Comparison of ENCODE assay signal across 10 mouse cellular contexts in genomic region chr2:144198326-144199051, GRCm38 (mm10).
DNase-seq lines count a peak whose midpoint lies in the region; ATAC-seq and TF ChIP-seq lines count a peak whose summit lies in the region.
"Had no signal": no experiment of that assay in that cellular context is flagged by ENCODE, and none has a peak within 500 bp of the region (broad histone marks: within the 10 kb centered on the region; RNA-seq: fewer than 3 reads in every experiment).

No protein-coding gene starts in this region.

- no peak overlapping the region for H3K4me3 ChIP-seq in heart, embryonic 11.5 days (ENCODE audit: low read depth, low read length)
- H3K4me3 ChIP-seq in ES-Bruce4 (ENCODE audit: low read depth, low read length) = peak overlapping the region; percentile 34
- H3K4me3 ChIP-seq in liver, embryonic 14.5 days (ENCODE audit: insufficient read depth in 1 of 2, low read depth in 2 of 2, low read length in 2 of 2) = no peak overlapping the region
- no peak overlapping the region for H3K4me3 ChIP-seq in forebrain, postnatal 0 days (ENCODE audit: low read depth, low read length)
- H3K4me3 ChIP-seq: limb, embryonic 12.5 days had no signal

- H3K27me3 ChIP-seq in heart, embryonic 11.5 days (ENCODE audit: control insufficient read depth, insufficient read depth, low read length) = no peaks in the 10 kb centered on the region
- no peaks in the 10 kb centered on the region for H3K27me3 ChIP-seq in ES-Bruce4 (ENCODE audit: control insufficient read depth, insufficient read depth, low read length, poor library complexity, severe bottlenecking)
- H3K27me3 ChIP-seq in liver, embryonic 14.5 days (ENCODE audit: control insufficient read depth, insufficient read depth, low read length) = no peaks in the 10 kb centered on the region
- no peaks in the 10 kb centered on the region for H3K27me3 ChIP-seq in forebrain, postnatal 0 days (ENCODE audit: insufficient read depth, low read length)

- peaks cover 12% of the 10 kb centered on the region for H3K4me1 ChIP-seq in heart, embryonic 11.5 days (ENCODE audit: control insufficient read depth, insufficient read depth, low read length)
- H3K4me1 ChIP-seq in ES-Bruce4 (ENCODE audit: control insufficient read depth, insufficient read depth, low read length) = peaks cover 8% of the 10 kb centered on the region
- H3K4me1 ChIP-seq in liver, embryonic 14.5 days (replicated peaks; ENCODE audit: control insufficient read depth in 2 of 2, insufficient read depth in 2 of 2, low read length in 1 of 2) = peaks cover 4 to 15% of the 10 kb centered on the region in 2 experiments; a peak in 3 of 4 replicates
- no peaks in the 10 kb centered on the region for H3K4me1 ChIP-seq in forebrain, postnatal 0 days (ENCODE audit: insufficient read depth)

- TF ChIP-seq CTCF in ES-Bruce4 (IDR thresholded peaks at IDR 0.05; ENCODE audit: low read depth, low read length) = no peak
- TF ChIP-seq CTCF in liver, embryonic 14.5 days (IDR thresholded peaks at IDR 0.05; ENCODE audit: low read depth) = no peak
- no peak for TF ChIP-seq CTCF in forebrain, postnatal 0 days (IDR thresholded peaks at IDR 0.05; ENCODE audit: low read depth)

- ATAC-seq in heart, embryonic 11.5 days (replicated peaks; ENCODE audit: insufficient number of reproducible peaks, low FRiP score, low TSS enrichment) = peak; percentile 60
- peak; percentile 69 for ATAC-seq in liver, embryonic 14.5 days (ENCODE audit: insufficient read depth)
- no peak for ATAC-seq in forebrain, postnatal 0 days
- no peak for ATAC-seq in frontal cortex, adult (ENCODE audit: low TSS enrichment)

- DNase-seq in heart, adult 18-20 months = no peak
- peak; percentile 40 for DNase-seq in induced T-regulatory cell, adult 2 months (ENCODE audit: low read depth)
- DNase-seq in liver, embryonic 14.5 days (ENCODE audit: low read depth in 3 of 3, low spot score in 3 of 3) = no peak
- no peak for DNase-seq in forebrain, postnatal 0 days
- no peak for DNase-seq in gastrocnemius, postnatal 4 days (ENCODE audit: low spot score in 2 of 2)
- DNase-seq: heart, postnatal 36 days had no signal

- no peaks in the 10 kb centered on the region for H3K36me3 ChIP-seq in heart, embryonic 11.5 days (ENCODE audit: control insufficient read depth, insufficient read depth, low read length)
- H3K36me3 ChIP-seq in ES-Bruce4 (ENCODE audit: control insufficient read depth, insufficient read depth, low read length, poor library complexity, severe bottlenecking) = no peaks in the 10 kb centered on the region
- no peaks in the 10 kb centered on the region for H3K36me3 ChIP-seq in liver, embryonic 14.5 days (replicated peaks; ENCODE audit: control insufficient read depth, insufficient read depth, low read depth)
- H3K36me3 ChIP-seq in forebrain, postnatal 0 days (ENCODE audit: insufficient read depth) = no peaks in the 10 kb centered on the region
- H3K36me3 ChIP-seq: limb, embryonic 12.5 days had no signal

- no peaks in the 10 kb centered on the region for H3K9me3 ChIP-seq in heart, embryonic 11.5 days (replicated peaks; ENCODE audit: control insufficient read depth, low read length)
- H3K9me3 ChIP-seq in ES-Bruce4 (replicated peaks; ENCODE audit: control insufficient read depth, insufficient read depth, low read length, poor library complexity, severe bottlenecking) = no peaks in the 10 kb centered on the region
- H3K9me3 ChIP-seq in liver, embryonic 14.5 days (ENCODE audit: control insufficient read depth, low read length) = no peaks in the 10 kb centered on the region
- no peaks in the 10 kb centered on the region for H3K9me3 ChIP-seq in forebrain, postnatal 0 days (ENCODE audit: low read length)

- no peak for TF ChIP-seq EP300 in ES-Bruce4 (IDR thresholded peaks at IDR 0.05; ENCODE audit: insufficient read depth, low read depth, low read length)
- TF ChIP-seq EP300 in liver, embryonic 14.5 days (IDR thresholded peaks at IDR 0.05; ENCODE audit: low read depth) = no peak

- peak overlapping the region; percentile 25 for H3K4me2 ChIP-seq in heart, embryonic 11.5 days
- peak overlapping the region; percentile 29; the same call in 1 of the 2 replicates for H3K4me2 ChIP-seq in liver, embryonic 14.5 days (ENCODE audit: low read depth)
- H3K4me2 ChIP-seq in forebrain, postnatal 0 days (ENCODE audit: low read depth) = no peak overlapping the region
- H3K4me2 ChIP-seq: limb, embryonic 12.5 days had no signal

- 0 out of 2 replicates have a peak overlapping the region, but pooled peaks have one; percentile 47 for H3K27ac ChIP-seq in heart, embryonic 11.5 days (ENCODE audit: low read depth, low read length)
- H3K27ac ChIP-seq in ES-Bruce4 (ENCODE audit: insufficient read depth, low read length) = peak overlapping the region; percentile 51
- peak overlapping the region; percentile 35 for H3K27ac ChIP-seq in liver, embryonic 14.5 days
- no peak overlapping the region for H3K27ac ChIP-seq in forebrain, postnatal 0 days (ENCODE audit: low read depth, low read length)
- H3K27ac ChIP-seq: limb, embryonic 12.5 days had no signal

- H3K9ac ChIP-seq in heart, embryonic 11.5 days (ENCODE audit: low read depth, low read length) = 0 out of 2 replicates have a peak overlapping the region, but pooled peaks have one; percentile 35
- H3K9ac ChIP-seq in ES-Bruce4 (ENCODE audit: low read depth, poor library complexity, severe bottlenecking) = peak overlapping the region; percentile 64
- H3K9ac ChIP-seq in liver, embryonic 14.5 days (replicated peaks) = no peak overlapping the region
- H3K9ac ChIP-seq in forebrain, postnatal 0 days = no peak overlapping the region
- H3K9ac ChIP-seq: limb, embryonic 12.5 days had no signal

- 22% methylated on average over 13 of the region's 13 CpGs for WGBS in heart, embryonic 11.5 days (ENCODE audit: insufficient replicate concordance)
- 2% methylated on average over 13 of the region's 13 CpGs for WGBS in liver, embryonic 14.5 days (ENCODE audit: insufficient replicate concordance)
- 68% methylated on average over 13 of the region's 13 CpGs for WGBS in forebrain, postnatal 0 days

- no peak for TF ChIP-seq POLR2A in ES-Bruce4 (IDR thresholded peaks at IDR 0.05; ENCODE audit: insufficient read depth, low read length)

Comparison
In these comparisons a context has a peak if more than half of its experiments do, and no peak if none do; other contexts are left out.
1. ATAC-seq: peak in heart, embryonic 11.5 days (single experiment) and liver, embryonic 14.5 days (single experiment); none in forebrain, postnatal 0 days (single experiment) and frontal cortex, adult (single experiment).
2. H3K9ac ChIP-seq: peak in heart, embryonic 11.5 days (single experiment) and ES-Bruce4 (single experiment); none in liver, embryonic 14.5 days (single experiment) and forebrain, postnatal 0 days (single experiment).